Mouse (Mus musculus) megakaryocyte progenitor cell, adult 5-6 weeks (primary cell): ENCODE measurements at regions not wholly inside any gene's neighbourhood (a gene's known extent, or its start where the extent isn't known, plus 50 kb on each side); places are given as distances from the start of the nearest gene placed in this dataset.

Experiments used
- ATAC-seq: replicated peaks from 2 replicates; pipeline ENCODE4 v1.8.0; 2016; ENCODE audit warnings: mild to moderate bottlenecking, moderate TSS enrichment, inconsistent platforms; ENCODE audit not compliant: poor library complexity

DNA sequence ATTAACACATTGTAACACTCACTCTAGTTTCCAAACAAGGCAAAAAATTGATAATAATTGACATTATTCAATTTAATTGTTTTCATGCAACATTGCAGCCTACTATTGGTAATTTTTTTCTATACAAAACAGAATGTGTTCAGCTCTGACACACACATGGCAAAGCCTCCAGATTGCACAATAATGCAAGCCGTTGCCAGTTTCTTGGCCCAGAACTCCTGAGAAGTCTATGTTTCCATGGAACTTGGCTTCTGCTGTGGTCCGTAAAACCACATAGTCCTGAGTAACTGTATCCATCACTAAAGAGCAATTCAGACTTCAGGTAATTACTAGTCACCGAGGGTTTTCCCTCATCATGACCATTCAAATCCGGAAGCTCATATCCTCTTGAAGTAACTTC is 684.4 kb upstream of the Adamts5 start:
- no peak for ATAC-seq

DNA sequence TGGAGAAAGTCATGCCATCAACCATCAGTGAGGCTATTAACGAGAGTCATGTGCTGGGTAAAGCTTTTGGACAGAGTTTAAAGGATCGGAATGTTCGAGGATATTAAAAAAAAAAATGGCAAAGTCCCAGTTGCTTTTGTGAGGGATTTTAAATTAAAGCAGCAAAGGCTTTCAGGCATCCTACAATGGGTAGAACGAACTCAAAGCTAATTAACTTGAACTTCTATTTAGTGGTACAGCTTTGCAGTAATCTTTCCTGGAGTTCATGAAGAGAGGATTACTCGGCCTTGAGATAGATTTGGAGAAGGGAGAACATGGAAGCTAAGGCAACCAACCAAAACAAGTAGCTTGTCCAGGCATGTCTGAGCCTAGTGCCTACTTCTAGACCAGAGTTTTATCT is 676.7 kb upstream of the Adamts5 start:
- no peak for ATAC-seq

DNA sequence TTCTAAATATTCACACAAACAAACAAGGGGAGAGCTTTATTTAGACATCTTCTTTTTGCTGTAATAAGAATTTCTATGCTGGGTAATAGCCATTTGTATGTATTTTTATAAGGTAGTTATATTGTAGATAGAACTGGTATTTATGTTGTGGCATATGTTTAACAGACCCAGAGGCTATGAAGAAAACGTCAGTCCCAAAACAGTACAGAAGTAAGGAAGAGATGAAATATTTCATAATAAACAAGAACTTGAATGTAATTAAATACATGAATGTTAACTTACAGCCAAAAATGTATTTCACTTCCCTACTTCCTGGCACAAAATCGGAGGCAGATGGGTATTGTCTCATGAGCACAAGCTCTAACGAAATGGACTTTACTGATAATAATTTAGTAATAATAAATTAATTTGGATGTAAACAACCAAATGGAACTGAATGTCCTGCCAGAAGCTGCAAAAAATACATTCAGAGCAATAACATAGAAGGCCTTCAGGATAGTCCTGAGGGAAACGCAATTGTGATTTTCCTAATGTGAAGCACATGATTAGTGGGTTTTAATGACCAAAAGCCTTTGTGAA is 645.9 kb upstream of the Adamts5 start:
- no peak for ATAC-seq

DNA sequence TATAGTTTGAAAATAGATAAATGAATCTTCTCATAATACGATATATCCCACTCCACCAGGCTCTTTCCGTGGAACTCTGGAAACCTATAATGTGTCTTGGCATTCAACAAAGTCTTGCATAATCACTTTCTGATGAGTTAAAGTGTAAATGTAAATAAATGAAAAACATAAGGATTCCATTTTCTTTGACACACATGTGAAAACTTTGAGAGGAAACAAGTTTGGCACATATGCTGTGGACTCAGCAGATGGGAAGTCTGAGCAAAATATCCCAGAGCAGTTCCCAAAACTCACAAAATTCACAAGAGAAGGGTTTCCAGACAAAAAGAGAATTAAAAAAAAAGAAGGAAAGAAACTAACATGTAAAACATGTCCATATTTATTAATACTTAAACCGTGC is 645.3 kb upstream of the Adamts5 start:
- no peak for ATAC-seq

DNA sequence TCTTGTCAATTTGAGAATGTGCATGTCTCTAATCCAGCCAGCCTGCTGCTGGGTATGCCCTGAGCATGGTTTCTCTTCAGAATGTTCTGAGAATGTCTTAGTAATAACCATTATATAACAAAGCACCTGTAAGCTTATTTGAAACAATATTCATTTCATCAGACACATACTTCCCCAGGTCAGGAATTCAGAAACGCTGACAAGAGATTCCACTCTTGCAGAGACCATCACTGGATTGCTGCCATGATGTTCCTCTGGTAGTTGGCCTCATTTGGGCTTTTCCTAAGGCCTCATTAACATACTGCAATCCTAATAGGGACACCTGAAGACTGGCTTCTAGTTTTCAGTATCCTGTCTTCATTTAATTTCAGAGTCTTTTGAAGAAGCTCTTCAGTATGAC is 642.5 kb upstream of the Adamts5 start:
- no peak for ATAC-seq

DNA sequence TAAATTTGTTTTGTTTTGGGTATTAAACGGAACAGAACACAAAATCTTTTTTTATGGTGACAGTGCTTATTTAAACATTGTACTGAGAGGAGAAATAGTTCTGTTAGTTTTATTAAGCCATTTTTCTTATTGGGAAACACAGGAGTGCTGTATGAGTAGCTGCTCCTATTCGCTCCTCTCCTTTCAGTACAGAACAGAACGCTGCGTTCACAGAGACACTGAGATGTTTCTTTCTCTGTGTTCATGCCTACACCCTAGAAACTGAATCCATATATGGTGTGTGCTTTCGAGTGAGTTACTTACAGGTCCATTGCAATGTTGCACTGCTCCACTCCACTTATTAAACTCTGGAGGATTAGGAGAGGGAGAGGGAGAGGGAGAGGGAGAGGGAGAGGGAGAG is 634.9 kb upstream of the Adamts5 start:
- no peak for ATAC-seq

DNA sequence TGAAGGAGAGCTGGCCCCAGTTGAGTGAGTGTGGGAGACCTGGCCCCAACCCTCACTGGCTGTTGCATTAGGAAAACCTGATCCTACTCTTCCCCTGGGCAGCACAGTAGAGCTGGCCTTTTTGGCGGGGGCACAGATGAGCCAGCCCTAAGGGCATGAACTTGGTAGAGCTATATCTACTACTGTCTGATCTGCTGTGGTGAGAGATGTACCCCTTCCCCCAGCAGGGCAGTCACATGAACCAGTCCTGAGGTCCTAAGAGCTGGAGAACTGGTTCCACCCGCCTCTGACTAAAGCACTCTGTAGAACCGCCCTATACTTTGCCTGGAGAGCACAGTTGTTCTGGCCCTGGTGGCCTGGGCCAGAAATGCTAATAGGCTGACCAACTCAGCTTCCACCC is 622.5 kb upstream of the Adamts5 start:
- no peak for ATAC-seq

DNA sequence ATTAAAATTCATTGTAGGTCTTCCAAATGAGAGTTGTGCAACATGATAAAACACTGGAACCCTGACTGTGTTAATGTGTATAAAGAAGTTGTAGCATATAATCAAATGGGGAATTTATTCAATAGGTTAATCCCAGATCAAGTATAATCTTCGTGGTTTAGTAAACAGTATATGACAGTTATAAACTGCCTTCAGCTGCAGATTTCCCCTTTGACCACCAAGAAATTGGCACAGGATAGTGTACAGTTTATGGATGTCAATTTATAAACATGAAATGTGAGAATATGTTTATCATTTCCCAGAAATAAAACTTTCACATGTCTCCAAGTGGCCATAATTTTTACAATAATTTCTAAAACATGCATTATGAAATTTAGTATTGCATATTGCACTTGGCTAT is 615.3 kb upstream of the Adamts5 start:
- no peak for ATAC-seq

DNA sequence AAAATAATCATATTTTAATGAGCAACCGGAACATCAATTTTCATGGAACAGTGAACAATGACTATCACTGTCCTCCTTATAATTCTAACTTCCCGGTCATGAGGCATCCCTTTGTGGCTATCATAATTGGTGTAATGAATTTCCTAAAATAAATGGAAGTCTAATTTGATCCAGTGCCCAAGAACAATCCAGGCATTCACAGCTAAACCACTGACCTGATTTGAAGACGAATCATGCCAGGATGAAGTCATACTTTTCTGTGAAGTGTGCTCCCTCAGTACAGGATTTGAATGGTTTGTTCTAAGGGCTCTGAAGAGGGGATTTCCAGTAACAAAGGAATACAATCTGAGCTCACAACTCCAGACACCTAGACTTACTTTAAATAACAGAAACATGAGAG is 614.5 kb upstream of the Adamts5 start:
- no peak for ATAC-seq

DNA sequence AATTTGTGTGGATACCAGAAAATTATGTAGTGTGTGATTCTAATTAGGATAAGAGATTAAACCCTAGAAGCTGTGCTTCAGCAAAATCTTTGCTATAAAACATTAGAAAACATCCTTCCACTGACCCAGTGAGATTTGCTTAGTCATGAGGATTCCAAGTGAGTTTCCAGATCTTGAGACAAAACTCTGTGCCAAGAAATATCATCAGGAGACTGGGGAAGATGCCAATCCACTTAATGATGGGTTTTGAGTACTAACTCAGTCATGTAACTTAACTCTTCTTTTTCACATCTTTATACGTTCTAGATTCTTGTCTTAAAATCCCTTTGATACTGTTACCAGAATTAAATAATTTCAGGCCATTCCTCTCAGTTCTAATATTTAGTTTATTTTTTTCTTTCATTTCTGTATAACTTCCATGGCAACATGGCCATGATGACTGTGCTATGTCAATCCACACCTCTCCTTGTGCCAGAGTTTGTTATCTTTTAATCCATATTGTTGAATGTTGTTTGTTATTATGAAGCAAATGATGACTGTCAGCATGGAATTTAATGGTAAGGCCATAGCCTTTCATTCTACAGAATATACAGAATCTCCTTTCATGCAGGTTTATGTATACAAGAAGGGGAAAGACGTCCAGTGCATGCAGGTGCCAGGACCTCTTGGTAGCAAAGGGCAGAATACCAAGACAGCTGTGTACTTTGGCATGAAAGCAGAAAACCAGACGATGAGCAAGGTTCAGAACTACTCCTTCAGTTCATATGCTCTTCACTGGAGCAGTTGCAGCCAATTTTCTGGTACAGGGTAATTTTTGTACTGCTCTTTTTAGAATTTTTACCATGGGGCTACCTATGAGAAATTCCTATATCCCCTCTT is 599.7 kb upstream of the Adamts5 start:
- no peak for ATAC-seq

DNA sequence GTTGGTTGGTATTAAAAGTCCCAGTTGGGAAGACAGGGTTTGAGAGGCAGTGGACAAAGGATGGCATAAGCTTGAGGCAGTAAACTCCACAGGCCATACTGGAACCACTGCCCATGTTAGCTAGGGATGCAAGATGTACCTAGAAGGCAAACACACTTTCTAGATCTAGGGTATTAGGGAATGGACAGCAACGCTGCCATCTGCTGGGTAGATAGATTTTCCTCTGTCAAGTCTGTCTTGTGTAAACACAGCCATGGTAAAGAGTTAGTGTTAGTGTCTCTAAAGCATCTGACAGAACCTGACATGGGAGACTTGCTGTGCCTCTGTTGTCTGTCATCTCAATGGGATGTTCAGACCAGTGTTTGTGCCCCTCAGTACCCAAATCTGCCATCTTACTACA is 573.5 kb upstream of the Adamts5 start:
- ATAC-seq = no peak

DNA sequence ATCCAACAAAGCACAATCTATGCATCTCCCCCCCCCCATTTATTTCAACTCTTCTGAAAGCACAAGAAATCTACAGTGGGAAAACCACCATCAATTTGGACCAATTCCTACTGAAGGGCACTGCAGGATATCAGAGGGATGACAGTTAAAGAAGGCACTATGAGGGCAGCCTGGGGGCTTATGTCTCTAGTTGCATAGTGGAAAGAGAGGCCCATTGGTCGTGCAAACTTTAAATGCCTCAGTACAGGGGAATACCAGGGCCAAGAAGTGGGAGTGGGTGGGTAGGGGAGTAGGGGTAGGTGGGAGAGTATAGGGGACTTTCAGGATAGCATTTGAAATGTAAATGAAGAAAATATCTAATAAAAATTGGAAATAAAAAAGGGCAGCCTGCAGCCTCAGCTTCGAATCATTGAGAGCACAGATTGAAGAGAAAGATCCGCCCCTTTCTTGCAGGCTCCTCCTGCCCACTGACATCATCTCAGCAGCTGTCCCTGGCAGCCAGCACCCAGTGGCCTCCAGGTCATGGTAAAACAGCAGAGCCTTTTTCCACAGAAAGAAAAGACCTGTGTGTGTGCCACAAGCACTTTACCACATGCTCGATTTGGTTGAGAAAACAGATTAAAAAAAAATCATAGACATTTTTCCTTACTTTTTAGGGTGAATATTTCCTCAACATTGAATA is 571.6 kb upstream of the Adamts5 start:
- no peak for ATAC-seq

DNA sequence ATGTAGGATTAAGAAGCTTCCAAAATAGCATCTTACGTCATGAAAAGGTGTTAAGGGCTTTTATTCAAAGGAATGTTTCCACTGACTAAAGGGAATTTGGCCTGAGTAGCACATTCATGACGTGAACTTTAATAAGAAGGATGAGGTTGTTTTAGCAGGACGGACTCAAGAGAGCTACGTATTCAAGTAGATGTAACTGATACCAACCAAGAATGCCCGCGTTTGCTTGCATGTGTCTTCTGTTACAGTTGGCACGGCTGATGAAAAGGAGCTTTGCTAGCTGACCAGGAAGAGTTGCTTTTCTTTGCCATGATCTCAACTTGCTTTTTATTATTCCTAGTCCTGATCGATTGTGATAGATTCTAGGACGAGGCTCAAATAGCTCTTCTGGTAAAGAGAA is 559.4 kb upstream of the Adamts5 start:
- ATAC-seq = no peak

DNA sequence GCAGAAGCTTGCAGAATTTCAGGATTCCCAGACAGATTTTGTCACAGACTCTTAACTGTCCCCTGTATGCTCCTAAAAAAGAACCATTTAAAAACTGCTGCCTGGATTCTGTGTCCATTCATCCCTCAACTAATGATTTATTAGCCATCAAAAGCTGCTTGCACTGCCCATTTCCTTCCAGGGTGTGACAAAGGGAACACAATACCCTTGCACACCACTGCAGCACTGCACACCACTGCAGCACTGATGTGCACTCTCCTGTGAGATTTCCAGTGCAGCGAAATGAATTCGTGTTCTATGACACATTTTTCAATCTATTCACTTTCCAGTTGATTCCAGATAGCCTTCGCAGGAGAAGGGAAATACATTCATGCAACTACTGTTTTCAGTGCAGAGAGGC is 555.0 kb upstream of the Adamts5 start:
- no peak for ATAC-seq

DNA sequence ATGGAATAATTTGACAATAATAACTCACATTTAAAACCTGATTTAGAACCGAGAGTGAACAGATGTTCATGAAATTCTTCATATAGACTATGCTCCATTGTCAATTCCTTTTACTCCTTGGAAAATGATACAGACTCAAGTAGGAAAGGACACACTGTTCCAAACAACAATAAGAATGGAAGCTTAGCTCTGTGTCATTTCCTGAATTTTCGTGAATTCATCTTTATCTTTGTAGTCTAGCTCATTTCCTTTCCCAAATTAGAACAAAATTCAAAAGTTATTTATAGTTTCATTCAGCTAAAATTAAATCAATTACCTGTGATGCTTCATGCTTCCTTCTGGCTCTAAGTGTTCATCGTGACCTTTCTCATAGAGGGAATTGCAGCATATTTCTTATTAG is 553.2 kb upstream of the Adamts5 start:
- no peak for ATAC-seq

DNA sequence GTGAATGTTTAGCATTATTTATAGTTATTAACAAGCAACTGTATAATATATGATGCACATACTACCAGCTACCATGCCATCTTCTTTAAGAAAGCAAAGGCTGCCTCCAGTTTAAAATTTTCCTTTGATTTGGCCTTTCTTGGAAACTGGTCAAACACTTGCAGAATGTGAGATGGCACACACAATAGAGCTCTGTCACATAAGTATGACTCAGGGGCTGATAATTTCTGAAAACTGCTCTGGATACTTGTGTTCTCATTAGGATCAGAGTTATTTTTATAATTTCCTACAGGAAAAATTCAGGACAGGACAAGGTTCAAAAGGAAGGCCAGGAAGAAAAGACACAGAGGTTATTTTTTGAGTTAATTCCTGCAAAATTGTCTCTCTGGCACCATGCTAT is 552.4 kb upstream of the Adamts5 start:
- ATAC-seq = no peak

DNA sequence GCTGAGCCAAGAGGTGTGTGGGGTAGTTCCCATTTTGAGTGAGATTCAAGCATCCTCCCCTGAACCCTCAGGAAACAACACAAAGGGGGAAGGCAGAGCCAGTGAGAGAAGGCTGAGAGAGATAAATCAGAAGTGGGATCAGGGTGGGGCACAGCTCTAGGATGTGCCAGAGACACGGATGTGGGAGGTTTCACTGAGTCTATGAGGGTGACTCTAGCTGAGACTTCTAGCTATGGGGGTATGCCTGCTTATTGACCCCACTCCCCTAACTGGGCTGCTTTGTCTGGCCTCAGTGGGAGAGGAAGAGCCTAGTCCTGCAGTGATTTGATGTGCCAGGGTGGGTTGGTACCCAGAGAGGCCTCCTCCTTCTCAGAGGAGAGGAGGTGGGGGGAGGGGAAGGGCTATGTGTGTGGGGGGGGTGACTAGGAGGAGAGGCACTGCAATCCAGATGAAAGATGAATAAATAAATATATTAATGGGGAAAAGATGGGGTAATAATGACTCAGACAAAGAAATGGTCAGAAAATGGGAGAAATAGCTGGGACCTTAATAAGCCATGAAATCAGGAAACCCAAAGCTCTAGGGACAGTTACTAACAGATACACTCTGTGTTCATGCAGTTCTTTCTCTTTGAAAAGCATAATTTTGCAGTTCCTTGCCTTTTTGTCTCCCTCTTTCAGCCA is 547.0 kb upstream of the Adamts5 start:
- ATAC-seq = no peak

DNA sequence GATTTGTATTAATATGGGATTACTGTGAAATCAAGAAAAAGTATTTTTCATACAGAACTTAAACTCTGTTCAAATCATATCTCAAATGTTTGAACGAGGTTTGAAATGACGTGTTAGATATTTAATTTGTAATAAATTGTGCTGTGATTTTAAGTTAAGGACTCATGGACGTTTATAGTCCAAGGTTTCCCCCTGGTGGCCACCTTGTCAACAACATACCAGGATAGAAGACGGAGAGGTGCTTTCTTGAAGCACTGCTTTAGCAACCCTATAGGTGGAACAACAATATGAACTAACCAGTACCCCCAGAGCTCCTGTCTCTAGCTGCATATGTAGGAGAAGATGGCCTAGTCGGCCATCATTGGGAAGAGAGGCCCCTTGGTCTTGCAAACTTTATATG is 517.8 kb upstream of the Adamts5 start:
- ATAC-seq = peak; percentile 93

DNA sequence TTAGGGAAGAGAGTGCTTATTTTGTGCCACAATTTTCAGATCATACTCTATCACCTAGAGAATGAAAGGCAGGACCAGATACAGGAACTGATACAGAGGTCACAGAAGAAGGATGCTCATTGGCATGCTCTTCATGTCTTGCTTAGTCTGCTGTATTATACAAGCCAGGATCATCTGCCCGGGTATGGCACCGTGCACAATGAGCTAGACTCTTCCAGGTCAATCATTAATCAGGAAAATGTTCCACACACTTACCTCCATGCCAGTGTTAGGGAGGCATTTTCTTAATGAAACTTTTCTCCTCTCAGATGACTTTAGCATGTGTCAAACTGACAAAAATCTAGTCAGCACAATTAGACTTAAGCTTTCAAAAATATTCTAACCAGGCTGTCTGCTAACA is 502.7 kb upstream of the Adamts5 start:
- no peak for ATAC-seq

DNA sequence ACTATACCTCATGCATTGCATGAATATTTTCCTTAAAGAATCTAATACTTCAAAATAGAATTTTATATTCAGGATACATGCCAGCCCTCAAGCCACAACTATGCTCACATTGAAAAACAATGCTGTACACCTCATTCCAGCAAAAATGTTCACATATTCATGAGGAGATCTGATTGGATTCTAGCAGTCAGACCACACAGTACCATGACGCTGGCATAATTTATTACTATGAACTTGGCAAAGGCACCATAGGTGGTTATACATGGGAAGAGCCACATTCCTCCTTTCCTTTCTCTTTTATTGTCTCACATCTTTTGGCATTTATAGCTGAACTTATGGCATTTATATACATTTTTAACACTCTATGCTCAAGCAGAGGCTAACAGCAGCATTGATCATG is 499.8 kb upstream of the Adamts5 start:
- no peak for ATAC-seq

DNA sequence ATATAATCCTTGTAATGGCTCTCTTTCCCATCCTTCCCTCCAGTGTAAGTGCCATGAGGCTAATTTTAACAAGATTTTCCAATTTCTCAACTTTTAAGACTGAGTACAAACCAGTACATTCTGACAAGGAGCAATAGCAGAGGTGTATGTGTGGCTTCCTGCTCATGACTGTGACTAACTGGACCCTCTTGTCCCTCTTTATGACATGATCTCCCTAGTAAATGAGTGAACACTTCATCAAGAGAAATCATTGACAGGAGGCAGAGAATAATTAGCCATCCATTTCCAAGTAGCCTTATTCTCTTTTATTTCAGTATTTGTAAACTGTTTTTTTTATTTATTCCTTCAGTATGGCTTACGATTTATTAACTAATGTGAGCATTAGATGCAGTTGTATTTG is 497.7 kb upstream of the Adamts5 start:
- no peak for ATAC-seq

DNA sequence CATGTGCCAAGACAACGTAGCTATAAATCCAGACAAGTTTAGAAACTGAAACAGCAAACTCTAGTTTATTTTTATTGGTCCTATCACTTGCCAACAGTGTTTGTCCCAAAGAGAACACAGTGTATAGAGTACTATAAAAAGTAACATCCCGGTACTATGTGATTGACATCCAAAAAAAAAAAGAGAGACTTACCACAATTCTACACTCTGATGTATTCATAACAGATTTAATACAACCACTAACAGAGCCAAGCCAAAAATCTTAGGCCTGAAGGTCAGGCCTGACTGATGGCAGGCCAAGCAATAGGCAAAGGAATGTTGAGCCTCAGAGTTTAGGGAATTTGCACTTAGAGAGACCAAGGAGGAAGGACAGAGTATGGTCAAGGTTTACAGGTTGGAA is 495.9 kb upstream of the Adamts5 start:
- no peak for ATAC-seq
